Mouse (Mus musculus) spleen, postnatal 36 days (tissue): ENCODE data around the gene Phactr1.
A peak's percentile ranks its signal among the peaks of the same experiment; 100 is the strongest.

Source experiments
- DNase-seq, 2 experiments: peaks; one replicate each; pipeline ENCODE4 v3.0.0; 2022; ENCODE audit warnings: low spot score in 2 of 2, mixed read lengths in 1 of 2

The Phactr1 gene

DNA sequence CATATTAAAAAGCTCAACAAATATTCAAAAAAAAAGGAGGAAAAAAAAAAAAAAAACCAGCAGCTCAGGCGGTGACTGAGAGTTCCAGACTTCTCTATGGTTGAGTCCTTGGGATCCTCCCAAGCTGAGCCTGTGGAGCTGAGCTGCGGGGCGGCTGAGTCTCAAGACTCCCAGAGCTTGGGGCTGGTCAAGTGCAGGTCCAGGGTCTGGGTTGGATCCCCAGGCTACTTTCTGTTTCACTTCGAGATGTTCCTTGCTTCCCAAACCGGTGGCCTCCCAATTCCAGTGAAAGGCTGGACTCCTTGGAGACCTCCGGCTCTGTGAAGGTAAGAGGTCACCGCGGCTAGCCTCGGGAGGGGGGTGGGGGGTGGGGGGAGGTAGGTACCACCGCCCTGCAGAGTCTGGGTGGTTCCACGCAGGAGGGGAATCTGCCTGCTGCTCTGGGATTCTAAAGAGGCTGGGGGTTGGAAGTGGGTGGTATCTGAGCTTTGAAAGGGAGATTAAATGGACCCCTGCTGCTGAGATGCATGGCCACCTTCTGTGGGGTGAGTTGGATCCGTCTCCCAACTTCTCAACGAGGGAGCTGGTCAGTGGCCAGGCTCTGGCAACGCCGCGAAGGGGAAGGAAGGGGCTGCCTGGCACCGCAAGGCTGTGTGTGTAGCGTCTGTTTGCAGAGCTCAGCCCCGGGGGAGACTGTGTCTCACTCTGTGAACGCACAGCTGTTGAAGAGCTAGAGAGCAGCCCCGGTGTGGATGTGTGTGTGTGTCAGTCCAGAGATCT is 185.9 kb downstream of the Phactr1 start:
- peak; percentile 8 to 12 for DNase-seq

DNA sequence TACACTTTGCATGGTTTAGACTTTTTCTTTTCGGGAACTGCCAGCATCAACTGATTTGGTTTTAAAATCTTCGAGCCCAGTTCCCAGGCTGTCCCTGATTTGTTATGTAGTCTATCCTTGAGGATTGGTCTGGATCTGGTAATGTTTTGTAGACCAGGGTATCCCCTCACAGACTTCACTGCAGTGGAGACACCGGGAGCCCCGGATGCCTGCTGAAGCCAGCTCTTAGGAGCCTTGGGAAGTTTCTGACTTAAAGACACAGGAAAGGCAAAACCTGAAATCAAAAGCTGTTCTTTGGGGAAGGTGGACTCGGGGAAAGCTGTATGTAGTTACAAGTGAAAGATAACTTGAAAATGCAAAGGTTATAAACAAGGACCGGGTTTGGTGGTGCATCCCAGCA is 186.6 kb downstream of the Phactr1 start:
- no peak for DNase-seq

DNA sequence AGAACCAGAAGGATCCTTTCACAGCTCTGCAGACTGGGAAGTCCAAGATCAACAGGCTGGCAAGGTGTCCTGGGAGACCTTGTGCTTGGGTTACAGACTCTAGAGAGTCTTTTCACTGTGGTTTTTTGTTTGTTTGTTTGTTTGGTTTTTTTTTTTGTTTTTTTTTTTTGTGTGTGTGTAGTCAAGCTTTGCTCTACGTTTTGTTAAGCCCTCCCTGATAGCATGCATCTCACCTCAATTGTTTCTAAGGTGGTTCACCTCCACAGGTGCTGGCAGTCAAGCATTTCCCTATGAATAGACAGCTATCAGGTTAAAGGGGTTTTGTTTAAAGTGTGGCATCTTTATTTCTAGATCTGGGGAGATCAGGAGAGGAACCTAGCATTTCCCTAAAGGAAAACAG is 191.7 kb downstream of the Phactr1 start:
- DNase-seq, result no peak

DNA sequence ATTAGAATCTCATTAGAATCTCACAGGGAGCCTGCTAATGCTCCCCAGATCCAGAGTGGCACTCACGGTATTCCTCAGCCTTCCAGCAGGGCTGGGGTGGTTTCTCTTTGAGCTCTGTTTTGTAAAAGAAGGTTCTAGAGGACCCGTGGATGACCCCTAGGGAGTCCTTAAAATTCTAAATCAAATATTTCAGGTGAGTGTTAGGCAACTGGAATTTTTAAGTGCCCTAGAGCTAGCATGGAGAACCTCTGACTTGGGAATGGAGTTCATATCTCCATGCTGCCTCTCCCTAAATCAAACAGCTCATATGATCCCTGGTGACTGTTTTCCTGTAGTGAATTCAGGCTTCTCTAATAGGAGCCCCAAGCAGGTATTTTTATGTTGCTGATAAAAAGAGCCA is 197.9 kb downstream of the Phactr1 start:
- DNase-seq, result no peak

DNA sequence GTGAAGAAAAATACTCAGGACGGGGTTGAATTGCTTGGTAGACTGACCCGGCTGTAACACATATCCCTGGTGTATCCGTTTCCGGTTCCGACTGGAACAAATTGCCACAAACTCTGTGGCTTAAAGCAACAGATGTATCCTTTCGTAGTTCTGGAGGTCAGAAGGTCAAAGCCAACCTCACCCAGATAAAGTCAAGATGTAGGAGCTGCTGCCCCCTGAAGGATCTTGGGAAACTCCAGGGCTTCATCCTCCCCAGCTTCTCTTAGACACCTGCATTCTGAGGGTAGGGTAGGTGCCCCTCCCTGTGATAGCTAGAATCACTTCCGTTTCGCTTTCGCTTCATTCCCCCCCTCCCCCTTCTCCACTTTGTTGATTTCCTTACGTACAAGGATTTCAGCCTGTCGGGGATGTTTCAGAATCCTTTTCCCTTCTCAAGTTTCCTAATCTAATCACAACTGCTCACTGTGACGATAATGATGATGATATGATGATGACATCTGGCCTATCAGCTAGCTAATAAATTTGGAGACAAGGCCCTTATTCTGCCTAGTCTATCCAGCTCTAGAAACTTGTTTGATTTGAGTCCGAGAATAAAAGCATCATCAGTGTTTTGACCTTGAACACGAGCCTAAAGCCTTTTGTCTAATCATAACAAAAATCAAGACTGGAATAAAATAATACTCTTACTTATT is 203.8 kb downstream of the Phactr1 start:
- DNase-seq, result no peak

DNA sequence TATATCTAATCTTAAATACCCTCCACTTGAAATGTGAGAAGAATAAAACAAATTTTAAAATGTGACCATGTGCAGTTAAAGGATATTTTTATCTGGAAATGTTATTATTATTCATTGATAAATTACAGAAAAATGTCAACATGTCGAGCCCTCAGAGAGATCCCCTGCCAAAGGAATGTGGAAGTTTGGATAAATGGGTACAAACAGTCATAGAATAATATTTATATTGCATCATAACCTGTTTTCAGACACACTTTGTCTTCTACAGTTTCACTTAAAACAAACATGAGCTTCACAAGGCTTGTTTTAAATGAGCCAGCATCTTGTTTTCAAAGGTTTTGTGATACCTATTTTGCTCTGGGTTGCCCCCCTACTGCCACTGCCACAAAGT is 204.3 kb downstream of the Phactr1 start:
- no peak for DNase-seq

DNA sequence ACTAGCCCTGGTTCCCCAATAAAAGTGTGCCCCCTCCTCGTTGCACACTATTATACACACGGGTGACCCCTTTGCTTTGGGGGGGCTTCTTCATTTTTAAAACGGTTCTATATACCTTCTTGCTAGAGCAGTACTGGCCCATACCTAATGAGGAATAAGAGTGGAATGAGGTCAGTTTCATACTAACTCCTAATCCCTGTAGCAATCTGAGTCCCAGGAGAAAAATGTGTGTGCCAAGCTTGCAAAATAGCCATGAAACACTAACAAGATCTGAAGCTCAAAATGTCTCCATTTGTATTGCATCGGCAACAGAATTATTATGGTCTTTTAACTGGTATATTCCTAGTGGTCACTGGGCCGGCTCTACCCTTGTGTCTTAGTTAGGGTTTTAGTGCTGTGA is 207.3 kb downstream of the Phactr1 start:
- no peak for DNase-seq

DNA sequence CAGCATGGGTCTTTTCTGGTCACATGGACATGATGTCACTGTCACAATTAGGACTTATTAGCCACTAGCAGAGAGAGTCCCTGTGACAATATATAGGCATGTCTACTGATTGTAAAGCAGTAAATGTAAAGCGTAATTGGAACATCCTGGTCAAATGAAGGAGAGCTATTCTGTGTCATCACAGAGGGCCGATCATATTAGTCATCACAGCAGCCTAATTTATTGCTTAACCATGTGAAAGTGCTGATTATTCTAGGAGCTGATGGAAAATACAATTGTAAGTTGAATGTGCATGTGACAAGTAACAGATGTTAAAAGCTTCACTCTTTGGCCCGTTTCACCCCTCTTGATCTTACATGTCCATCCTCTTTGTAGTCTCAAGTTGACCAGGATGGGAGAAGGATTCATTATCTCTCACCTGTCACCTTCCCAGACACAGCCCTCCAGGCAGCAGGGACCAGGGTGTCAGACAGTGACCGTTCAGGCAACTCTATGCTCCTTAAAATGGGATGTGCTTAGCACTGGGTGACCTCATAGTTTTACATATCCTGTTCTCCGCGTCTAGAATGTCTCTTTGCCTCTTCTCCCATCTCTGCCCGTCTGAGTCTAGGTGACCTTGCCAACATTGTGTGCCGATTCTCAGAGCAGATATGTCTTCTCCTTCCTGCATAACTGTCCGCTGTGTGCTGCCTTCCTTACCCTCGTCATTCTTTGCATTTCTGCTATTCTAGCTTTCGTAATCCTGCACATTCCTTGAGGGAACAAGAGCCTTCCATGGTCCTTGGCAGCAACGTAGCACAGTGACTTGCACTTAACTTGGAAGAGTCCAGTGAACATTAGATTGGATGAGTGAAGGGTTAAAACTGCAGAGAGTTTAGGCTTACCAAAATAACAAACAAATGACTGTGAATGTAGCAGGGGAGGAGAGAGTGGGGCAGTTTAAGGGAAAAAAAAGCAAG is 209.4 kb downstream of the Phactr1 start:
- no peak for DNase-seq

DNA sequence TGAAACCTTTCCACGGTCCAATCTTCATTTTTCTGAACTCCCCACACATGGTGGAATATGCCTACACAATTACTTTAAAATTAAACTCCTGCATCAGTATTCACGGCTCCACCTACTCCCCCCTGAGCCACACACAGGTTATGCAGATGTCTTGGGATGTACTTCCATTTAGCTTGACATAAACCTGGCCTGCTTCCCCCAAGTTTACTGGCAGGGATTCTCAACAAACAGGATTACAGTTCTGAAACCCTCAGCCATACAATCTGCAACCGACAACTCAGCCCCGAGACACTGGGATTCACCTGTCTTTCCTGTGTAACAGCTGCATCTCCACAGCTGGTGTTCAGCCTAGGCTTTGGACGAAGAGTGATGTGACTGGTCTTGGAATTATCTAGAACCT is 210.2 kb downstream of the Phactr1 start:
- no peak for DNase-seq

DNA sequence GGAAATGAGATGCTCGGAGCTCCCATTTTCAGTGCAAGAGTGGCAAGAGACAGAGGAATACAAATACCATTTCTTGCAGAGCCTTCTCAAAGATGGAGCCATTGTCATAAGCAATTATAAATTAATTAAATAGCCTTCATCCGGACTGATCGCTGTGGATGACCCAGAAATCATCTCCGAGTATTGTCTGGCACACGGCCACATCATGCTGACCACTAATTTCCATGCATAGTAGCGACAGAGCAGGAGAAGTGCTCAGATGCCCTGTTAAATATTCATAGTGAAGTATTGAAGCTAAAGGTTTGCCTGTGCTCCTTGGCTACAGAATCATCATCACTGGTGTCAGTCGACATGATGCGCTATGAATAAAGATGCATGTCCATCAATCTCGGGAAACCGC is 213.6 kb downstream of the Phactr1 start:
- DNase-seq, result no peak

DNA sequence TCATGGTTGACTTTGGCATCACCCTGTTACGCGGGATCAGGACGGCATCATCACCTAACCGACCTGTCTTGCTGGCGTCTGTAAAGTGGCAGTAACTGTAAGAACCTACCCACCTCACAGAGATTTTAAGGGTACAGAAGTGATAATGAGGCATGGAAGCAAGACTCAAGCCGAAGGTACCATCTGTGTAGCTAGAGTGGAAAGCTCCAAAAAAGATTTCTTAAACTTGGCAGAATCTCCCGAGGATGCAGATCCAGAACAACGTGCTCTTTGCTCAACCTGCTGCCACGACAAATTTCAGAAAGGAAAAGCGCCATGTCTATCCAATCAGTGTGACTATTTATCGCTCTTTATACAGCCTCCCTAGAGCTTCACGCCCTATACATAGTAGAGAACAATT is 214.2 kb downstream of the Phactr1 start:
- no peak for DNase-seq

DNA sequence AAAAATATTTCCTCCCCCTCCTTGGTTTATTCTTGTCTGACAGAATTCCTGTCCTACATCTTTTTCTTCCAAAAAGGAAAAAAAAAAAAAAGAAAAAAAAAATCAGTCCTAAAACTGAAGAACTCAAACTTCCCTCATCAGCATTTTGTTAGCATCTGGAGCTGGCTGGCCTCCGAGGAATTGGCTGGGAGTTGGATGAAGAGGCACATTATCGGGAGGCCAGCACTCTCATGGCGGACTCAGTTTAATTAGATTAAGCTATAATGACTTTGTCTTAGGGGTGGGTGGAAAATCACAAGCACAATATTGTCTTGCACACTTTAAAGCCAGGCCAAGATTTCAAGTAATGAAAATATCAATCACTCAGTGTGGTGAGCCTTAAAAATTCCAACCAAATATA is 215.6 kb downstream of the Phactr1 start:
- DNase-seq, result no peak

DNA sequence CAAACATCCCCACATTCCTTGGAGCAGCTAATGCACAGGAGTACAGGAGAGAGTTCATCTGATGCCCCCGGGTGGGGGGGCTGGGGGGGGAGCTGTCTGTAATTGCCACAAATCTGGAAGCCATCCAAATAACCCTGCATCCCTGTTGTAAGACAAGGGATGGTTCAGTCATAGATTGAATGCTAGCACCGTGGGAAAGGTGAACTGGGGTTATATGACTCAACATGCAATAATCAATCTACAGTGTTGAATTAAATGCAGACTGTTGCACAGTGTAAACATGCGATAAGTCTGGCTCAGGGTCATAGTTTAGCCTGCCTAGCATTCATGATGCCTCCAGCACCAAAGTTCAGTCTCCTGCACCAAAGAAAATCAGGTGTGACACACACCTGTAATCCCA is 219.2 kb downstream of the Phactr1 start:
- no peak for DNase-seq

DNA sequence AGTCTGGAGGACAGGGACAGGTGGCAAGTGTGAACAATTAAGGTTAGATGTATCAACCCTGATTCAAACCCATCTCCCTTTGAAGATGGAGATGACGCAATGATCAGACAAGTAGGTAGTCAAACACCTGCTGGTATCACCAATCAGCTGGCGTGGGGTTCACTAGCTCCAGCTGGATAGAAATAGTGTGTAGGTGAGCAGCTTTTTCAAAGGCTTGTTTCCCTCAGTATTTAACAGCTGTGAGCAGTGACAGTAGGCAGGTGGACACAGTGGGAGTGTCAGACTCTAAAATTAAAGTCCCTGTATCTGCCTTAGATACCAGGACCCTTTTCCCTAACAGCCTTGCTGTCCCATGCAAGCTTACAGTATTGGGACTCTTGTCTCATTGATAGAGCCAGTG is 221.4 kb downstream of the Phactr1 start:
- DNase-seq, result no peak

DNA sequence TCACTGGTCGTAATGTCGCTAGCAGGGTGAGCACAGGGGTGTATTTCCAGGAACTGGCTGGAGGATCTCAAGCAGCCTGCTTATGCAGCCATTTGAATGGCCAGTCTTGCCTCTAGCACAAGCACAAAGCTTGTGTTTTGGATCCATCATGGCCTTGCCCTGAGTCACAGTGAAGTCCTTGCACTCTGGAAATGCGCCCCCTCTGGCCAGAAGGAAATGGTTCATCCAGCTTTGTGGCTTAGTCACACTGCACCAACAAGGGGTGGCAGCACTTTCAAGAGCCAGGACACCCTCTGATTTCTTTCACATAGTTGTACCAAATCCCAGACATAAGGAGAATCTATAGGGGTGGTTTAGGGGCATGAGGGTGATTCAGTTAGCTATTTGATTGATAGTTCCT is 222.4 kb downstream of the Phactr1 start:
- no peak for DNase-seq

DNA sequence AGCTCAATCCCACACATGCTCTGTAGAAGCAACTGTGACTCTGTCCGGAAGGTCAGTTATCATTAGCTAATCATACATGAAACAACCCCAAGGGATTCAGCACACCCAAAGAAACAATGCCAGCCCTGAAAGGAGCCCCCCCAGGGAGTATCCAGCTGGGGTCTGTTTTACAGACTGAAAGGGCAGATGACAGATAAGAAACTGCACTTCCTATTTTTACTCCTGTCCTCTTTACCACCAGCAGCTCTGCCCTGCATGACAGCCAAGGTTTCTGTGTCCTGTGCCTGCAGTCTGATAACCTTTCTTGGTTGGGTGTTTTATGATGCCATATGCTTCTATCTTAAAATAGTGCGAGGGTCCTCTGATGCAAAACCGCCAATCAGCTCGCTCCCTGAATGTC is 225.4 kb downstream of the Phactr1 start:
- peak in 1 of 2 experiments; percentile 14 for DNase-seq

DNA sequence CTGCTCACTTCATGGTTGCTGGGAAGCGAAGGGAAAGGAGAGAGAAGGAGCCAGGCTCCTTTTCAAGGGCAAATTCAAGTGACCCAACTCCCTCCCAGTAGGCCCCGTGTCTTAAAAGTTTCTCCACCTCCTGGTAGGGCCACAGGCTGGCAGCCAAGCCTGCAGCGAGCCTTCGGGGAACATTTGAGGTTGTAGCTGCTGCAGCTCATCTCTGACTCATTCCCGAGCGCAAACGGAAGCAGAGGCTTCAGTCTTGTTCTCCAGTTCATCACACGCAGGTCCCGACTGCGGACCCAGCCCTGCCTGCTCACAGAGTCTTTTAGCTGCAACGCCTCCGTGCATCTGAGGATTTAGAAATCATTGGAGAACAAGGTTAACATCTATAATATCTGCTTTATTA is 226.6 kb downstream of the Phactr1 start:
- no peak for DNase-seq

DNA sequence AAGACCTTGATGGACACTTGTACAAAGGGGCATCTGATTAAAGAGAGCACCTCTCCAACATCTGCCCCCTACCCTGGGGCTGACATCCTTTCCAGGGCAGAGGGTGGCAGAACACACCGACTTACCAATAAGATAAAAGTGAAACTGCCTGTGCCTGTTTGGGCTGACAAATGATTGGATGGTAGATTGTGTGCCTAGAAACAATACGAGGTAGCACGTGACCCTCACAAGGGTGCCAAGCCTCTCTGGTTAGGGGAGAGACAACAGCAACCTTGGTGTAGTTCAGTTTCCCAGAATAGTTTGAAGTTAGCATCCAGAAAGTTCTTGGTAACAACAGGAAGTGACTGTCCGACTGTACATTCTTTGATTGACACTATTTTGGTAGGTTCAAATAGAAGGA is 234.7 kb downstream of the Phactr1 start:
- DNase-seq, result no peak

DNA sequence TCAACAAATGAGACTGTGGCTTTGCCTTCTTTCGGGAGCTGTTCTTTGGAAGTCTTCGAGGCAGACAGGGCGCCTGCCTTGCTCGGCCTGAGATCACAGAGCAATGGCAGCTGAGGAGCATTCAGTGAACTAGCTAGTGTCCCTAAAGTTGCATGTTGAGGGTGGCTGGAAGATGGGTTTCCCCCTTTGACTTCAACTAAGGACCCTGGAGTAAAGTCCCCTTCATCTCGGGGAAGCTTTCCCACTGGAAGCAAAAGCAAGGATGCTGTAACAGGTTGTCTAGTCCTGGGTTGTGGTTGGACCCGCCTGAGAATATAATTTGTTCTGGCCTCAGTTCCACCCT is 235.4 kb downstream of the Phactr1 start:
- DNase-seq, result no peak

DNA sequence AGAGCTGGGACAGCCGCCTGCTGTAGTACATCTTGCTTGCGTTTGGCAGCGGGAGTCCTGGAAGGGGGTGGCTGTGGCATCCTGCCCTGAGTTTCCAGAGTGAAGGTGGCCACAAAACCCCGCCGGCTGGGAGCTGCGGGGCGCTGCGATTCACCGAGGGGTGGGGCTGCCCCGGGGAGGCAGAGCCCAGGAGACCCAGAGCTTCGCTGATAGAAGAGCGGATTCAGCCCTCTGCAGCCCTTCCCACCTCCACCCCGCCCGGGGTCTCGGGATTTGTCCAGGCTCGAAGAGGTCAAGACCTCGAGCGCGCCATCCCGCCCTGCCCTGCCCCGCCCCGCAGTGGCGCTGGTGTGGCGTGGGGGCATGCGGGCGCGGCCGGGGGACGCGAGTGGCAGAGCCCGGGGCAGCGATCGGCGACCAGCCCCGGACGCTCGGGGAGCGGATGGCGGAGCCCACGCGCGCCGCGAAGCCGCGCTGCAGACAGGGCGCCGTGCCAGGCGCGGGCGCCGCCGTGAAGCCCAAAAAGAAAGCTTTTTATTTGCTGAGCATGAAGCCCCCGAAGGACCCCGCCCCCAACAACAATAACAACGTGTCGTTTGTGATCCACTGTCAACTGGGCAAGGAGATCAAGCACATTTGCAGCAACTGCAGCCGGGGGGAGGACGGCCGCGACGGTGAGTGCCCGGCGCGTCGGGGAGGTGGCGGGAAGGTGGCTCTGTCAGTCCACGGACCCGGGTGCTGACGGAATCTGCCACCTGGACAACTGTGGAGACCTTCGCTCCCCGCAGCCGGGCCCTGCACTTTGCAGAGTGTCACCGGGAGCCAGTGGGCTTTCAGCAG is 236.0 kb downstream of the Phactr1 start:
- no peak for DNase-seq

DNA sequence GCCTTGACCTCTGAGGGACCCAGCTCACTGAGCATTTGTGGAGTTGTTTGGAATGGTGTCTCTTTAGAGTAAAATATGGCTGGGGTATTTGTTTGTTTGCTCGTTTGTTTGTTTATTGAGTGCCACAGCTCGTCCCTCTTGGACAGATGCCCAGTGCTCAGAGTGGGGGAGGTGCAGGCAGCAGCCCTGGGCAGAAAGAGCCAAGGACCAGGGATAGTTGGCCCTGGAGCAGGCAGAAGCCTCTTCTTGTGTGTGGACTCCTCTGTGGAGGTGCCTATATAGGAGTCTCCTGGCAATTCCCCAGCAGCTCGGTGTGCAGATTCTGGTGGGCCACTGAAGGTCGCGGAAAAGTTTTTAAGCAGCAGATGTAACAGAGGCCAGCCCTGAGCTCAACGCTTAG is 236.8 kb downstream of the Phactr1 start:
- DNase-seq, result no peak

DNA sequence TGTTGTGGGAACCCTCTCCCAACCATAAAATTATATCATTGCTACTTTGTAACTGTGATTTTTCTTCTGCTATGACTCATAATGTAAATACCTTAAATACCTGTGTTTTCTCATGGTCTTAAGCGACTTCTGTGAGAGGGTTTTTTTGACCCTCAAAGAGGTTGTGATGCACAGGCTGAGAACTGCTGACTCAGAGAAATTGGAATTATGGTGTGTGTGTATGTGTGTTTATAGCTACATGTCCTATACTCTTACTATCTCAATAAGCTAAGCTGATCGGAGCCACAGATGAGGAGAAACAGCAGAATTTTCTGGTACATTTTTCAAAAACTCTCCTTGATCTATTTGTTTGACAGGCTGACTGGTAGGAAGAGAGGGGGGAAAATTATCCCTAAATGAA is 239.6 kb downstream of the Phactr1 start:
- DNase-seq, result no peak
